Mouse (Mus musculus) gastrocnemius, adult 2 months (tissue): ENCODE measurements around the gene Magi2. TPM values are rescaled to one million over a fixed set of nuclear protein-coding genes. Genes with fewer than 3 reads are reported as not detected.

Experiments used
- DNase-seq: peaks from one replicate; pipeline ENCODE4 v3.0.0; 2022
- H3K27ac ChIP-seq: fragments of 200-600 bp; 2 replicates; pipeline ENCODE4 v1.8.1; 2022; ENCODE audit warnings: mild to moderate bottlenecking
- H3K4me3 ChIP-seq: fragments of 200-600 bp; 2 replicates; pipeline ENCODE4 v1.8.1; 2022; ENCODE audit warnings: mild to moderate bottlenecking, moderate library complexity
- CTCF ChIP-seq: fragments of 200-600 bp; IDR thresholded peaks from 2 replicates; pipeline ENCODE4 v1.8.1; 2022; ENCODE audit warnings: antibody characterized with exemption, mild to moderate bottlenecking, moderate library complexity
- intact Hi-C: fragments of 180-260 bp; cut with DNase I; formaldehyde crosslinking; loops from one replicate; pipeline ENCODE4 v1.15.1; 2025
- total RNA-seq, 2 experiments: library from RNA; stranded (reverse); gene quantifications; 2 replicates each; pipeline ENCODE4 v1.2.3; 2021

Magi2 gene
- total RNA-seq, 2 experiments from 2014 or later = 0.98 to 1.6 TPM

DNA sequence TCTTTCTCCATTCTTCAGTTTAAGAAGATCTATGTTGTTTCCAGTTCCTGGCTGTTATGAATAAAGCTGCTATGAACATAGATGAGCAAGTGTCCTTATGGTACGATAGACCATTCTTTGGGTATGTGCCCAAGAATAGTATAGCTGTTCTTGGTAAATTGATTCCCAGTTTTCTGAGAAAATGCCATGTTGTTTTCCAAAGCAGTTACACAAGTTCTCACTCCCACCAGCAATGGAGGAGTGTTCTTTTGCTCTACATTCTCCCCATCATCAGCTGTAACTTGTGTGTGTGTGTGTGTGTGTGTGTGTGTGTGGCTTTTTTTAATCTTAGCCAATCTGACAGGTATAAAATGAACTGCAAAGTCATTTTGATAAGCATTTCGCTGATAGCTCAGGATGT, 595.7 kb downstream of the Magi2 start:
- H3K4me3 ChIP-seq = no peak overlapping the region
- no peak overlapping the region for H3K27ac ChIP-seq
- DNase-seq = no peak
- no peak for TF ChIP-seq CTCF
- intact Hi-C loops = no loop called here

DNA sequence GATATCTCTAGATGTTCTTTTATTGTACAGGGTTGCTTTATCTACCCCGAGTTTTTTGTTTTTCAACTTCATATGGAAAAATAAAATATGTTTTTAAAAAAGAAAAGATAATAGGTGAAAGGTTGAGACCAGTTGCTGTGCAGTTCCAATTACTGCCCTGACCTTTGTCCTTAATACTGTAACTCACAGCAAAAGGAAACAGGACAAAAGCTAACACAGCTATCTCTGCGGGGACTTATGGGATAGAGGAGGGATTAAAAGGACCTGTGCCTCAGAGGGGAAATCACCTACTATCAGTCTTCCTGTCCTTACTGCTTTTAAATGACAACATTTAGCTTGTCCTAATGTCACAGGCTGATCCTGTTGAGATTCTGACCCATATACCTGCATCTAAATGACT, 599.1 kb downstream of the Magi2 start:
- TF ChIP-seq CTCF = no peak
- intact Hi-C loops = no loop called here
- H3K27ac ChIP-seq = no peak overlapping the region
- DNase-seq = no peak
- H3K4me3 ChIP-seq = no peak overlapping the region

GRCm38 (mm10) chr5:19829341-19829740, 602.5 kb downstream of the Magi2 start:
- H3K4me3 ChIP-seq = no peak overlapping the region
- no peak for TF ChIP-seq CTCF
- no peak for DNase-seq
- intact Hi-C loops = no loop called here
- H3K27ac ChIP-seq = no peak overlapping the region

GRCm38 (mm10) chr5:19862854-19863253, 636.0 kb downstream of the Magi2 start:
- no peak for TF ChIP-seq CTCF
- DNase-seq = no peak
- intact Hi-C loops = no loop called here
- H3K27ac ChIP-seq = no peak overlapping the region
- H3K4me3 ChIP-seq = no peak overlapping the region

GRCm38 (mm10) chr5:19870406-19870805, 643.6 kb downstream of the Magi2 start:
- no peak for TF ChIP-seq CTCF
- intact Hi-C loops = no loop called here
- H3K27ac ChIP-seq = no peak overlapping the region
- H3K4me3 ChIP-seq = no peak overlapping the region
- DNase-seq = no peak

DNA sequence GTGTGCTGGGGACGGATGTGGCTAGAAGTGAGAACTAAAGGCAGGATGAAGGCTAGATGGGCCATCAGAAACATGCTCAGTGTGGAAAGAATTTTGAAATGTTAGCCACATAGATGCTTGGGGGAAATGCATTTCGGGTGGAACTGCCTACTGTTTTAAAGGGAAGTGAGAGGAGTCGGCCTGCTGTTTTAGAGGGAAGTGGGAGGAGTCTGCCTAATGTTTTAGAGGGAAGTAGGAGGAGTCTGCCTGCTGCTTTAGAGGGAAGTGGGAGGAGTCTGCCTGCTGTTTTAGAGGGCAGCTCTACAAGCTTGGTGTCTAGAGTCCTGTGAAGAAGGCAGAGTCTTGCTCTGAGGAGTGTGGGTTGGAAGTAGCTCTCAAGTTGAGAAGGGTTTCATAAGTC, 664.9 kb downstream of the Magi2 start:
- DNase-seq = no peak
- H3K4me3 ChIP-seq = no peak overlapping the region
- no peak for TF ChIP-seq CTCF
- intact Hi-C loops = no loop called here
- H3K27ac ChIP-seq = no peak overlapping the region

DNA sequence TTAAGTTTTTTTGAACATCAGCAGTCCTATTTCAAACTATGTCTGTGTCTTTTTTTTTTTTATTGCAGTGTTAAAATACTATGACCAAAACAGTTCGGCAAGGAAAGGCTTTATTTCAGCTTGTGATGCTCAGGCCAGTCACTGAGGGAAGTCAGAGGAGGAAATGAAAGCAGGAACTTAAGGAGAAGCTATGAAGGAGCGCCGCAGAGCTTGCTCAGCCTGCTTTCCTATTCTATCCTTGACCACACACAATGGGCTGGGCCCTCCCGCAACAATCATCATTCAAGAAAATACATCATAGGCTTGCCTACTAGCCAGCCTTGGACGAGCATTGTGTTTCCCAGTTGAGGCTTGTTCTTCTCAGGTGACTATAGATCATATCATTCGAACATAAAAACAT, 669.1 kb downstream of the Magi2 start:
- H3K27ac ChIP-seq = no peak overlapping the region
- no peak for TF ChIP-seq CTCF
- no peak overlapping the region for H3K4me3 ChIP-seq
- DNase-seq = no peak
- intact Hi-C loops = no loop called here

- intact Hi-C loops = no loop called here
- DNase-seq = no peak
- Histone ChIP-seq H3K4me3 (no peak overlapping the region), H3K27ac (no peak overlapping the region)
- no peak for TF ChIP-seq CTCF
Observed at GRCm38 (mm10) chr5:19901625-19902024, 674.8 kb downstream of the Magi2 start.

GRCm38 (mm10) chr5:19906636-19907035, 679.8 kb downstream of the Magi2 start:
- Histone ChIP-seq H3K27ac (no peak overlapping the region), H3K4me3 (no peak overlapping the region)
- intact Hi-C loops = no loop called here
- DNase-seq = no peak
- TF ChIP-seq CTCF = no peak

DNA sequence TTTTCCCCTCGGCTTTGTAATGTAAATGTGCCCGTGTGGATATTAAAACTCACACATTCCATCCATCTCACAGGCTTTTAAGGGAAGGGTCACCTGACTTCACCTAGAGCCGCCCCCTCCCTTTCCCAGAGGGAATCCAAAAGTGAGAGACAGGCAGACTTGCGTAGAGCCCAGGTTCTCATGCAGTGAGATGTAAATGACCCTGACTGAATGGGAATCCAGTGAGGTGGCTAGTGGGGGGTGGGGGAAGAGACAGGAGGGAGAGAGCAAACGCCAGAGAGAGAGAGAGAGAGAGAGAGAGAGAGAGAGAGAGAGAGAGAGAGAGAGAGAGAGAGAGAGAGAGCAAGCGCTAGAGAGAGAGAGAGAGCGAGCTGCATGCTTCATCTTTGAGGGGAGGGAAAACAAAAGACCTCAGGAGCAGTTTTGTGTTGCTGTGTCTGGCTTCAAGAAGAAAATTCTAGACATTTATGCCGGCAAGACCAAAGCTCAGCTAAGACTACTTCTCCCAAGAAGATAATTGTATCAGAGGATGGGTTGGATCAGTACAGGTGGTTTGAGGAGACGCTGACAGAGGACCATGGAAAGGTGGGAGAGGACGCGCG, 680.6 kb downstream of the Magi2 start:
- TF ChIP-seq CTCF = no peak
- Histone ChIP-seq H3K4me3 (peak overlapping the region; percentile 51), H3K27ac (no peak overlapping the region)
- no peak for DNase-seq
- intact Hi-C loops = no loop called here

- no peak for TF ChIP-seq CTCF
- H3K4me3 ChIP-seq = peak overlapping the region; percentile 51
- intact Hi-C loops = no loop called here
- H3K27ac ChIP-seq = no peak overlapping the region
- DNase-seq = no peak
Observed at GRCm38 (mm10) chr5:19907983-19908705, 681.3 kb downstream of the Magi2 start.

GRCm38 (mm10) chr5:19908706-19909060, 681.8 kb downstream of the Magi2 start:
- intact Hi-C loops = no loop called here
- H3K27ac ChIP-seq = no peak overlapping the region
- peak overlapping the region; percentile 17 for H3K4me3 ChIP-seq
- no peak for DNase-seq
- TF ChIP-seq CTCF = no peak

DNA sequence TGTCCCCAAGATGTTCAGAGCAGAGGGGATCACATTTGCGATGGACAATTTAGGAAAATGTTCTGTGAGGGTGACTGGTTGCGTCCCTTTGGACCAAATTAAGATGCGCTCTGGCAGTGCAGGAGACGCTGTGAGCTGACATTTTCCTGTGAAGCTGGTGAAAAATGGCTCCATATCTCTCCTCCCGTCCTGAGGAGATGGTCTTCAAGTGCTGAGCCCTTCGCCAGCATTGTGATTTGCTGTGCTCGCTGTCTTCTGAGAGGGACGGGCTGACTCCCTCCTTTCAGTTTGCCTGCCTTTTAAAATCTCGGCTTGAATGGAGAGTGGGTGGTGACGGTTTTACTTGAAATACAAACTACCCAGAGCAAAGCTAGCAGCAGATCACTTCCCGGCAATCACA, 682.2 kb downstream of the Magi2 start:
- DNase-seq = no peak
- no peak for TF ChIP-seq CTCF
- no peak overlapping the region for H3K27ac ChIP-seq
- intact Hi-C loops = no loop called here
- H3K4me3 ChIP-seq = peak overlapping the region; percentile 17; the same call in 1 of the 2 replicates

- no peak for TF ChIP-seq CTCF
- no peak for DNase-seq
- Histone ChIP-seq H3K4me3 (no peak overlapping the region), H3K27ac (no peak overlapping the region)
- intact Hi-C loops = no loop called here
Observed at GRCm38 (mm10) chr5:19909664-19910063, 682.8 kb downstream of the Magi2 start.
